Mouse (Mus musculus) CH12.LX (cell line): ENCODE measurements at regions not wholly inside any gene's neighbourhood (a gene's known extent, or its start where the extent isn't known, plus 50 kb on each side); places are given as distances from the start of the nearest gene placed in this dataset.

Source experiments
- DNase-seq: peaks from one replicate; pipeline ENCODE4 v3.0.0-alpha.2; 2013; ENCODE audit errors: extremely low read depth
- H3K27ac ChIP-seq: 2 replicates; pipeline ENCODE4 v1.5.1; 2012; ENCODE audit warnings: low read depth, mild to moderate bottlenecking, control low read depth, moderate library complexity; ENCODE audit not compliant: insufficient read depth
- H3K27me3 ChIP-seq: replicated peaks from 2 replicates; pipeline ENCODE3; 2012; ENCODE audit warnings: inconsistent platforms
- H3K36me3 ChIP-seq, 2 experiments: replicated peaks in 1 of 2; 2 replicates each; pipeline versions ENCODE3 to v1.6.1; 2012; ENCODE audit warnings: inconsistent platforms in 1 of 2, low read length in 1 of 2, mild to moderate bottlenecking in 1 of 2, mixed read lengths in 1 of 2, moderate library complexity in 1 of 2; ENCODE audit not compliant: control insufficient read depth in 1 of 2, insufficient read depth in 1 of 2
- H3K4me1 ChIP-seq, 2 experiments: 2 replicates each; pipeline ENCODE4 v1.6.1; 2012; ENCODE audit warnings: inconsistent platforms in 1 of 2, moderate library complexity in 1 of 2; ENCODE audit not compliant: insufficient read depth in 2 of 2, control insufficient read depth in 1 of 2
- H3K4me2 ChIP-seq: 2 replicates; pipeline ENCODE4 v1.6.1; 2012; ENCODE audit warnings: low read depth, mild to moderate bottlenecking, control low read depth; ENCODE audit not compliant: poor library complexity, insufficient read depth, severe bottlenecking
- H3K4me3 ChIP-seq, 3 experiments: fragments of 150-350 bp in 1 of 3; sonication (generic) in 1 of 3; replicated peaks in 1 of 3; 2 replicates each; pipeline versions ENCODE3 to v1.5.1; 2011 to 2012; ENCODE audit warnings: low read depth in 2 of 3, low read length in 2 of 3, mild to moderate bottlenecking in 2 of 3, moderate library complexity in 2 of 3, control low read depth in 1 of 3, improper control_type of control experiment in 1 of 3, inconsistent platforms in 1 of 3, mixed read lengths in 1 of 3; ENCODE audit not compliant: poor library complexity in 1 of 3
- H3K79me2 ChIP-seq: replicated peaks from 2 replicates; pipeline ENCODE4 v1.6.1; 2012; ENCODE audit warnings: mild to moderate bottlenecking, moderate library complexity; ENCODE audit not compliant: control insufficient read depth, poor library complexity, insufficient read depth, severe bottlenecking; ENCODE audit errors: extremely low read depth
- H3K9ac ChIP-seq: 2 replicates; pipeline ENCODE4 v1.6.1; 2012; ENCODE audit warnings: low read depth, mild to moderate bottlenecking, control low read depth, moderate library complexity; ENCODE audit not compliant: insufficient read depth
- H3K9me3 ChIP-seq: replicated peaks from 2 replicates; pipeline ENCODE3; 2012; ENCODE audit warnings: low read length, inconsistent platforms, mixed read lengths
- CHD1 ChIP-seq: IDR thresholded peaks from 2 replicates; pipeline ENCODE4 v1.6.1; 2012; ENCODE audit warnings: low read depth, low read length, improper control_type of control experiment, inconsistent platforms
- CHD2 ChIP-seq: IDR thresholded peaks from 2 replicates; pipeline ENCODE4 v1.6.1; 2011; ENCODE audit warnings: low read length, improper control_type of control experiment
- CTCF ChIP-seq, 2 experiments: IDR thresholded peaks in 1 of 2; conservative IDR thresholded peaks in 1 of 2; 2 replicates each; pipeline ENCODE4 v1.5.1; 2011 to 2012; ENCODE audit warnings: low read depth in 2 of 2, low read length in 2 of 2, improper control_type of control experiment in 1 of 2, inconsistent platforms in 1 of 2, mild to moderate bottlenecking in 1 of 2, moderate library complexity in 1 of 2
- ELF1 ChIP-seq: IDR thresholded peaks from 2 replicates; pipeline ENCODE4 v1.6.1; 2014; ENCODE audit warnings: low read depth, mild to moderate bottlenecking, inconsistent platforms, low read length, improper control_type of control experiment
- HCFC1 ChIP-seq: IDR thresholded peaks from 2 replicates; pipeline ENCODE4 v1.6.1; 2012; ENCODE audit warnings: low read depth, mild to moderate bottlenecking, inconsistent platforms, low read length, improper control_type of control experiment
- KAT2A ChIP-seq: IDR thresholded peaks from 2 replicates; pipeline ENCODE4 v1.6.1; 2012; ENCODE audit warnings: low read length, improper control_type of control experiment, inconsistent platforms; ENCODE audit not compliant: insufficient replicate concordance
- MAFK ChIP-seq: IDR thresholded peaks from 2 replicates; pipeline ENCODE4 v1.6.1; 2011; ENCODE audit warnings: low read length, improper control_type of control experiment; ENCODE audit not compliant: insufficient replicate concordance
- MAX ChIP-seq: IDR thresholded peaks from 2 replicates; pipeline ENCODE4 v1.6.1; 2011; ENCODE audit warnings: low read length, improper control_type of control experiment
- MAZ ChIP-seq: IDR thresholded peaks from 2 replicates; pipeline ENCODE4 v1.6.1; 2012; ENCODE audit warnings: low read depth, mild to moderate bottlenecking, inconsistent platforms, low read length, improper control_type of control experiment, moderate library complexity
- MEF2A ChIP-seq: IDR thresholded peaks from 2 replicates; pipeline ENCODE4 v1.6.1; 2014; ENCODE audit warnings: low read depth, mild to moderate bottlenecking, inconsistent platforms, low read length, improper control_type of control experiment, borderline replicate concordance
- MXI1 ChIP-seq: IDR thresholded peaks from 2 replicates; pipeline ENCODE4 v1.6.1; 2011; ENCODE audit warnings: mild to moderate bottlenecking, low read depth, low read length, improper control_type of control experiment
- MYC ChIP-seq: IDR thresholded peaks from 2 replicates; pipeline ENCODE4 v1.6.1; 2011; ENCODE audit warnings: low read depth, mild to moderate bottlenecking, improper control_type of control experiment, low read length
- NELFE ChIP-seq: IDR thresholded peaks from 2 replicates; pipeline ENCODE4 v1.6.1; 2011; ENCODE audit warnings: low read depth, low read length, improper control_type of control experiment
- NRF1 ChIP-seq: IDR thresholded peaks from 2 replicates; pipeline ENCODE4 v1.6.1; 2014; ENCODE audit warnings: low read depth, mild to moderate bottlenecking, inconsistent platforms, low read length, improper control_type of control experiment, moderate library complexity
- POLR2AphosphoS2 ChIP-seq: IDR thresholded peaks from 2 replicates; pipeline ENCODE4 v1.6.1; 2011; ENCODE audit warnings: low read depth, low read length, improper control_type of control experiment
- SMC3 ChIP-seq: IDR thresholded peaks from 2 replicates; pipeline ENCODE4 v1.6.1; 2011; ENCODE audit warnings: low read depth, low read length, improper control_type of control experiment
- UBTF ChIP-seq: IDR thresholded peaks from 2 replicates; pipeline ENCODE4 v1.6.1; 2012; ENCODE audit warnings: low read depth, mild to moderate bottlenecking, inconsistent platforms, low read length, improper control_type of control experiment, moderate library complexity
- USF2 ChIP-seq: conservative IDR thresholded peaks from 2 replicates; pipeline ENCODE4 v1.6.1; 2011; ENCODE audit warnings: low read depth, low read length, improper control_type of control experiment
- ZC3H11A ChIP-seq: IDR thresholded peaks from 2 replicates; pipeline ENCODE4 v1.6.1; 2012; ENCODE audit warnings: low read depth, mild to moderate bottlenecking, inconsistent platforms, low read length, improper control_type of control experiment
- ZKSCAN1 ChIP-seq: IDR thresholded peaks from 2 replicates; pipeline ENCODE4 v1.6.1; 2012; ENCODE audit warnings: low read depth, inconsistent platforms, low read length, improper control_type of control experiment, borderline replicate concordance
- ZMIZ1 ChIP-seq: IDR thresholded peaks from 2 replicates; pipeline ENCODE4 v1.6.1; 2012; ENCODE audit warnings: low read depth, mild to moderate bottlenecking, inconsistent platforms, low read length, improper control_type of control experiment
- dilution Hi-C: fragments of 300-500 bp; cut with MboI; formaldehyde crosslinking; loops from 2 replicates; pipeline ENCODE4 v1.14.3; 2020; ENCODE audit warnings: low sequenced_read_pairs; ENCODE audit not compliant: extremely low pct_unique_long_range_greater_than_20kb, extremely low pct_ligation_motif_present
- in situ Hi-C: fragments of 300-500 bp; cut with MboI; formaldehyde crosslinking; loops from 3 replicates; pipeline ENCODE4 v1.14.3; 2019; ENCODE audit warnings: low sequenced_read_pairs, low pct_ligation_motif_present, low pct_unique_long_range_greater_than_20kb, mixed read lengths

DNA sequence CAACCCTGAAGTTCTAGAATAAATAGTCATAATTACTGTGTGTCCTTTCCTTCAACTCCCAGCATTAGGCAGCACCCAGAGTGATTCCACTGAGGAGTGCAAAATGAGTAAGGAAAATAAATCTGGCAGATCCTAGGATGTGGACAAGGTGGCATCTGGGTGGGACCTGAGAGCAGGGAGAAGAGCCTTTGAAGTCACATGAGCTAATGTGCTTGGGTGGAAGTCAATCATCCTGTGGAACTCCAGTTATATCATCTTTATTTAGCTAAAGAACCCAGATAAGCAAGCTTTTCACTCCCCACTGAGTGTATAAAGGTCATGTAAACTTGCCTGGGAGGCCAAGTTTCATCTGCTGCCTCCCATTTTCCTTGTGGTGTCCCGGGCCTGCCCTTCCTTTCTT lies 551.6 kb upstream of the Igfbp3 start:
- Histone ChIP-seq H3K36me3 (no peaks in the 10 kb centered on the region), H3K79me2 (no peaks in the 10 kb centered on the region), H3K4me3 (no peak overlapping the region), H3K4me1 (no peaks in the 10 kb centered on the region), H3K4me2 (no peak overlapping the region), H3K9ac (no peak overlapping the region), H3K27ac (no peak overlapping the region), H3K9me3 (peaks cover 52% of the 10 kb centered on the region), H3K27me3 (no peaks in the 10 kb centered on the region)
- dilution Hi-C loops, result no loop called here
- TF ChIP-seq ZMIZ1 (no peak), MXI1 (no peak), MYC (no peak), ZKSCAN1 (no peak), CTCF (conservative IDR thresholded peaks at IDR 0.05 in 1 of 2, IDR thresholded peaks at IDR 0.05 in 1 of 2; ENCODE audit: low read depth in 2 of 2, low read length in 2 of 2) (no peak), POLR2AphosphoS2 (no peak), NRF1 (no peak), MAX (no peak), MAZ (no peak), MEF2A (no peak), USF2 (no peak), HCFC1 (no peak), KAT2A (no peak), UBTF (no peak), ELF1 (no peak)
- in situ Hi-C loops, result no loop called here
- no peak for DNase-seq

DNA sequence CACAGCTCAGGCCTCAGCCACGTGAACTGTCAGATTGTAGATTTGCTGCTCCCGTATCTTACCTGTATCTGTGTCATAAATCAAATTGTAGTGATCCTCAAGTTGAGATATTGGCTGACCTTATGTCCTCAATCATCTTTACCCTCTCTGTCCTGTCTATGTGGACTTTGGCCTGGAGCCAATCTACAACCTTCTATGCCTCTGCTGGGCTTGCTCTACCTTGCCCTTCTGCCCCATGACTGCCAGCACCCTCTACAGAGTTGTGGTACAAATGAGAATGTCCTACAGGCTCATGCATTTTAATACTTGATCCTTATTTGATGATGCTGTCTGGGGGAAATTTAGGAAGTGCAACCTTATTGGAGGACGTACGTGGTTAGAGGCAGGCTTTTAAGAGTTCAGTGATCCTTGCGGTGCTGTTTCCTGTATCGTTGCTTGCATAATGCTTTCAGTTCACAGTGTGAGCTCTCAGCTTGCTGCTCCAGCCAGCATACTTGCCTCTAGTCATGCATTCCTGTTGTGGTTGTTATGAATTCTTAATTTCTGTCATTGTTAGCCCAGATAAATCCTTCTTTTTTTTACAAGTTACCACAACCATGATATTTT lies 545.2 kb upstream of the Igfbp3 start:
- Histone ChIP-seq H3K4me1 (no peaks in the 10 kb centered on the region), H3K79me2 (no peaks in the 10 kb centered on the region), H3K9ac (no peak overlapping the region), H3K27ac (no peak overlapping the region), H3K27me3 (no peaks in the 10 kb centered on the region), H3K9me3 (peaks cover 51% of the 10 kb centered on the region), H3K4me3 (no peak overlapping the region), H3K4me2 (no peak overlapping the region), H3K36me3 (no peaks in the 10 kb centered on the region)
- DNase-seq, result no peak
- TF ChIP-seq CHD1, result no peak
- TF ChIP-seq SMC3, result no peak
- no peak for TF ChIP-seq NELFE
- no peak for TF ChIP-seq MEF2A
- TF ChIP-seq POLR2AphosphoS2, result no peak
- no peak for TF ChIP-seq CHD2
- no peak for TF ChIP-seq HCFC1
- TF ChIP-seq MYC, result no peak
- no peak for TF ChIP-seq MAFK
- TF ChIP-seq ZC3H11A, result no peak
- no peak for TF ChIP-seq NRF1
- in situ Hi-C loops, result no loop called here
- dilution Hi-C loops, result no loop called here
